Mouse (Mus musculus) neural tube, postnatal 0 days (tissue): ENCODE results near the gene Trex2. TPM values are rescaled to one million over a fixed set of nuclear protein-coding genes. Genes with fewer than 3 reads are reported as not detected.

Source experiments
- polyA plus RNA-seq: library from polyadenylated mRNA; unstranded; fragments of >200 nt; fragmentation: Nextera tagmentation; extraction: Ambion mirVana; gene quantifications from 2 replicates; pipeline ENCODE4 v1.2.1, GENCODE M21; 2015

Gene Trex2
- polyA plus RNA-seq, result not detected in 2 replicates

GRCm38 (mm10) chrX:73435252-73435651 is at the start of gene Trex2:
TSS of gene Trex2 (minus strand) at chrX:73435344.

GRCm38 (mm10) chrX:73483484-73483810 is 48.3 kb upstream of the Trex2 start, which contains the start of gene Bgn:
TSS of gene Bgn (plus strand) at chrX:73483602.

GRCm38 (mm10) chrX:73458877-73459392 is 23.8 kb upstream of the Trex2 start, which contains the start of gene Haus7:
TSS of gene Haus7 (minus strand) at chrX:73459044.

GRCm38 (mm10) chrX:73410880-73411517 is 24.1 kb downstream of the Trex2 start, which contains the start of gene Zfp92:
TSS of gene Zfp92 (plus strand) at chrX:73411096.

DNA sequence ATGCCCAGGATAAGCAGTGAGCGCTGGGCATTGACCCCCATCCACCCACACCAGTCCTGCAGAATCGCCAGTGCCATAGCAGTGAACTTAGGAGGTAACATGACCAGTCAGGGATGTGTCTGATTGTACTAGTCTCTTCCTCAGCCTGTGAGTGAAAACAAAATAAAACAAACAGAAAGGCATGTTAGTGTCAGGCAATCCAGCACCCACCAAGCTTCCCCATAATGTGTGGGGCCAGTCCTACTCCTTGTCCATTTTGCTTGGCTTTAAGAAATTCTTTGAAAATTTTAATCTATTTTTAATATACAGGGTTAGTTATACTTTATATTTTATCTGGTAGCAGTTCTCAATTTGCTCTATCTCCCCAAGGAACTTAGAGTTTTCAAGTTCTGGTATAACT is 36.5 kb downstream of the Trex2 start, which contains the start of gene Gm18336:
Gene Gm18336, minus strand, starts transcription at position 101 of the 400 bp plus-strand sequence.

Other genes starting within 250 kb of the Trex2 start
- gene Xlr3b, start 243.1 kb downstream of the Trex2 start, polyA plus RNA-seq, result 1.4 and 21.8 TPM in 2 replicates
- gene Xlr4b, start 221.0 kb downstream of the Trex2 start, polyA plus RNA-seq, result 0.94 TPM in 1 of 2 replicates, not detected in the other
- gene F8a, start 207.1 kb downstream of the Trex2 start, polyA plus RNA-seq, result 35.4 and 37.0 TPM in 2 replicates
- 0.18 and 0.58 TPM in 2 replicates for gene Xlr4c, start 192.2 kb downstream of the Trex2 start, polyA plus RNA-seq
- gene Xlr3c, start 170.0 kb downstream of the Trex2 start, polyA plus RNA-seq, result 0.12 and 0.33 TPM in 2 replicates
- not detected in 2 replicates for gene Xlr5a, start 142.4 kb downstream of the Trex2 start, polyA plus RNA-seq
- gene Xlr5c, start 142.4 kb downstream of the Trex2 start, polyA plus RNA-seq, result not detected in 2 replicates
- not detected in 2 replicates for gene Gm45015, start 98.5 kb downstream of the Trex2 start, polyA plus RNA-seq
- 5.0 and 5.6 TPM in 2 replicates for gene Zfp275, start 92.7 kb downstream of the Trex2 start, polyA plus RNA-seq
- 0.06 TPM in 1 of 2 replicates, not detected in the other for gene Gm18336, start 36.6 kb downstream of the Trex2 start, polyA plus RNA-seq
- 1.3 and 1.9 TPM in 2 replicates for gene Zfp92, start 24.2 kb downstream of the Trex2 start, polyA plus RNA-seq
- gene Haus7, start 23.7 kb upstream of the Trex2 start, polyA plus RNA-seq, result 57.3 and 61.1 TPM in 2 replicates
- 40.7 and 49.5 TPM in 2 replicates for gene Bgn, start 48.3 kb upstream of the Trex2 start, polyA plus RNA-seq
- gene Atp2b3, start 67.7 kb upstream of the Trex2 start, polyA plus RNA-seq, result 8.0 and 9.1 TPM in 2 replicates
- gene Dusp9, start 204.1 kb upstream of the Trex2 start, polyA plus RNA-seq, result 2.0 and 2.2 TPM in 2 replicates
- 160 and 181 TPM in 2 replicates for gene Pnck, start 224.8 kb upstream of the Trex2 start, polyA plus RNA-seq
- gene Slc6a8, start 237.8 kb upstream of the Trex2 start, polyA plus RNA-seq, result 9.5 and 10.7 TPM in 2 replicates